Mouse (Mus musculus) adrenal gland, postnatal 0 days (tissue): ENCODE data around the gene Dgcr2. TPM values are rescaled to one million over a fixed set of nuclear protein-coding genes. Genes with fewer than 3 reads are reported as not detected.

Experiments used
- polyA plus RNA-seq: library from polyadenylated mRNA; unstranded; fragments of >200 nt; fragmentation: Nextera tagmentation; extraction: Ambion mirVana; gene quantifications from 2 replicates; pipeline ENCODE4 v1.2.1, GENCODE M21; 2015

The Dgcr2 gene
- polyA plus RNA-seq, result 34.3 and 42.9 TPM in 2 replicates

GRCm38 (mm10) chr16:17898462-17898861 lies at the start of gene Dgcr2, which contains the start of gene Tssk2:
Gene Dgcr2 (minus strand): TSS chr16:17898562.
Gene Tssk2 (plus strand): TSS chr16:17898637.

GRCm38 (mm10) chr16:17928087-17928580 lies 29.8 kb upstream of the Dgcr2 start, which contains the start of gene Slc25a1:
Gene Slc25a1 (minus strand): TSS chr16:17928219.

GRCm38 (mm10) chr16:17914307-17915249 lies 16.2 kb upstream of the Dgcr2 start, which contains the start of gene Gsc2:
Gene Gsc2 (minus strand): TSS chr16:17915059.

GRCm38 (mm10) chr16:17911052-17911595 lies 12.8 kb upstream of the Dgcr2 start, which contains the start of gene Ess2:
Gene Ess2 (minus strand): TSS chr16:17911348.

GRCm38 (mm10) chr16:17893923-17894322 lies 4.4 kb downstream of the Dgcr2 start, which contains the start of gene Tssk1:
Gene Tssk1 (plus strand): TSS chr16:17894223.

GRCm38 (mm10) chr16:17891567-17891959 lies 6.8 kb downstream of the Dgcr2 start, which contains the start of gene Gm20518:
Gene Gm20518 (minus strand): TSS chr16:17891671.

GRCm38 (mm10) chr16:17838051-17838450 lies 60.3 kb downstream of the Dgcr2 start, which contains the start of gene Car15:
Gene Car15 (minus strand): TSS chr16:17838364.

GRCm38 (mm10) chr16:17832821-17833220 lies 65.5 kb downstream of the Dgcr2 start, which contains the start of gene B830017H08Rik:
Gene B830017H08Rik (plus strand): TSS chr16:17833121.

GRCm38 (mm10) chr16:17796971-17797811 lies 101.2 kb downstream of the Dgcr2 start, which contains the start of gene Scarf2:
Gene Scarf2 (plus strand): TSS chr16:17797282.

Other genes starting within 250 kb of the Dgcr2 start
- 21.9 and 32.5 TPM in 2 replicates for gene Med15, start 165.7 kb downstream of the Dgcr2 start, polyA plus RNA-seq
- 31.6 and 40.0 TPM in 2 replicates for gene Klhl22, start 138.9 kb downstream of the Dgcr2 start, polyA plus RNA-seq
- gene Scarf2, start 101.3 kb downstream of the Dgcr2 start, polyA plus RNA-seq, result 18.1 and 30.6 TPM in 2 replicates
- gene B830017H08Rik, start 65.4 kb downstream of the Dgcr2 start, polyA plus RNA-seq, result not detected in 2 replicates
- 0.68 and 1.5 TPM in 2 replicates for gene Car15, start 60.2 kb downstream of the Dgcr2 start, polyA plus RNA-seq
- not detected in 2 replicates for gene Gm20518, start 6.9 kb downstream of the Dgcr2 start, polyA plus RNA-seq
- 0.04 TPM in 1 of 2 replicates, not detected in the other for gene Tssk1, start 4.3 kb downstream of the Dgcr2 start, polyA plus RNA-seq
- not detected in 2 replicates for gene Tssk2, start 75 bp upstream of the Dgcr2 start, polyA plus RNA-seq
- 18.2 and 22.6 TPM in 2 replicates for gene Ess2, start 12.8 kb upstream of the Dgcr2 start, polyA plus RNA-seq
- gene Gsc2, start 16.5 kb upstream of the Dgcr2 start, polyA plus RNA-seq, result not detected in 2 replicates
- 107 and 132 TPM in 2 replicates for gene Slc25a1, start 29.7 kb upstream of the Dgcr2 start, polyA plus RNA-seq
- gene Vpreb2, start 81.9 kb upstream of the Dgcr2 start, polyA plus RNA-seq, result 0.29 TPM in 1 of 2 replicates, not detected in the other
- gene Dgcr6, start 154.3 kb upstream of the Dgcr2 start, polyA plus RNA-seq, result 105 and 116 TPM in 2 replicates
- gene Prodh, start 191.6 kb upstream of the Dgcr2 start, polyA plus RNA-seq, result 5.9 and 8.0 TPM in 2 replicates
- 1.0 and 1.9 TPM in 2 replicates for gene Rtn4r, start 229.1 kb upstream of the Dgcr2 start, polyA plus RNA-seq